Mouse (Mus musculus): Measurements from ENCODE around the gene Csrnp3. TPM values are rescaled to one million over a fixed set of nuclear protein-coding genes. Genes with fewer than 3 reads are reported as not detected.

Gene Csrnp3
- polyA plus RNA-seq, 1 experiment, result 0.01 TPM

GRCm38 (mm10) chr2:65990754-65991153 is 145.2 kb downstream of the Csrnp3 start:
- Histone ChIP-seq H3ac (ENCODE audit: control insufficient read depth, insufficient read length) (no peak overlapping the region), H3K4me2 (ENCODE audit: low read depth) (no peak overlapping the region), H3K4me3 (no peak overlapping the region), H3K79me2 (ENCODE audit: control insufficient read depth, insufficient read depth) (no peaks in the 10 kb centered on the region), H3K27me3 (ENCODE audit: control insufficient read depth, insufficient read depth, insufficient read length) (peaks cover 4% of the 10 kb centered on the region), H3K36me3 (ENCODE audit: control insufficient read depth, insufficient read depth) (no peaks in the 10 kb centered on the region)
- no peak for TF ChIP-seq MYOD1 (IDR thresholded peaks at IDR 0.05; ENCODE audit: control insufficient read depth in 1 of 3, insufficient read length in 2 of 3, low read depth in 2 of 3)
- TF ChIP-seq POLR2AphosphoS2 (IDR thresholded peaks at IDR 0.05; ENCODE audit: insufficient read length, low read depth), result no peak
- TF ChIP-seq CEBPB (IDR thresholded peaks at IDR 0.05; ENCODE audit: insufficient read depth, poor library complexity, severe bottlenecking), result no peak
- no peak for TF ChIP-seq MYOG (IDR thresholded peaks at IDR 0.05; ENCODE audit: control insufficient read depth in 1 of 3, insufficient read depth in 1 of 3, insufficient read length in 2 of 3, low read depth in 2 of 3)
- no peak for TF ChIP-seq USF1 (IDR thresholded peaks at IDR 0.05; ENCODE audit: low read depth)
- no peak for TF ChIP-seq SRF (IDR thresholded peaks at IDR 0.05; ENCODE audit: control insufficient read depth, insufficient read length, low read depth)
- TF ChIP-seq POLR2A (IDR thresholded peaks at IDR 0.05; ENCODE audit: insufficient read length, low read depth), result no peak
- TF ChIP-seq MAX (IDR thresholded peaks at IDR 0.05; ENCODE audit: low read depth), result no peak
- no peak for TF ChIP-seq TCF12 (IDR thresholded peaks at IDR 0.05; ENCODE audit: insufficient read depth, poor library complexity, severe bottlenecking)
- TF ChIP-seq REST (IDR thresholded peaks at IDR 0.05; ENCODE audit: insufficient read depth, insufficient read length), result no peak
- TF ChIP-seq E2F4 (IDR thresholded peaks at IDR 0.05; ENCODE audit: insufficient read depth), result no peak
- TF ChIP-seq TCF3 (IDR thresholded peaks at IDR 0.05; ENCODE audit: insufficient read length, low read depth), result no peak

GRCm38 (mm10) chr2:65993371-65993770 is 147.8 kb downstream of the Csrnp3 start:
- H3K79me2 ChIP-seq (ENCODE audit: control insufficient read depth, insufficient read depth), result no peaks in the 10 kb centered on the region
- H3K27me3 ChIP-seq (ENCODE audit: control insufficient read depth, insufficient read depth, insufficient read length), result peaks cover 4% of the 10 kb centered on the region
- TF ChIP-seq TCF12 (IDR thresholded peaks at IDR 0.05; ENCODE audit: insufficient read depth, poor library complexity, severe bottlenecking) (no peak), TCF3 (IDR thresholded peaks at IDR 0.05; ENCODE audit: insufficient read length, low read depth) (no peak), MYOD1 (IDR thresholded peaks at IDR 0.05; ENCODE audit: control insufficient read depth in 1 of 3, insufficient read length in 2 of 3, low read depth in 2 of 3) (no peak), USF1 (IDR thresholded peaks at IDR 0.05; ENCODE audit: low read depth) (no peak), CEBPB (IDR thresholded peaks at IDR 0.05; ENCODE audit: insufficient read depth, poor library complexity, severe bottlenecking) (no peak), POLR2AphosphoS2 (IDR thresholded peaks at IDR 0.05; ENCODE audit: insufficient read length, low read depth) (no peak), POLR2A (IDR thresholded peaks at IDR 0.05; ENCODE audit: insufficient read length, low read depth) (no peak), MAX (IDR thresholded peaks at IDR 0.05; ENCODE audit: low read depth) (no peak), E2F4 (IDR thresholded peaks at IDR 0.05; ENCODE audit: insufficient read depth) (no peak), MYOG (IDR thresholded peaks at IDR 0.05; ENCODE audit: control insufficient read depth in 1 of 3, insufficient read depth in 1 of 3, insufficient read length in 2 of 3, low read depth in 2 of 3) (no peak), REST (IDR thresholded peaks at IDR 0.05; ENCODE audit: insufficient read depth, insufficient read length) (no peak), SRF (IDR thresholded peaks at IDR 0.05; ENCODE audit: control insufficient read depth, insufficient read length, low read depth) (no peak)
- H3K36me3 ChIP-seq (ENCODE audit: control insufficient read depth, insufficient read depth), result no peaks in the 10 kb centered on the region
- H3ac ChIP-seq (ENCODE audit: control insufficient read depth, insufficient read length), result no peak overlapping the region
- H3K4me3 ChIP-seq, result no peak overlapping the region
- H3K4me2 ChIP-seq (ENCODE audit: low read depth), result no peak overlapping the region

GRCm38 (mm10) chr2:65994886-65995468 is 149.4 kb downstream of the Csrnp3 start:
- no peak overlapping the region for H3K4me2 ChIP-seq (ENCODE audit: low read depth)

DNA sequence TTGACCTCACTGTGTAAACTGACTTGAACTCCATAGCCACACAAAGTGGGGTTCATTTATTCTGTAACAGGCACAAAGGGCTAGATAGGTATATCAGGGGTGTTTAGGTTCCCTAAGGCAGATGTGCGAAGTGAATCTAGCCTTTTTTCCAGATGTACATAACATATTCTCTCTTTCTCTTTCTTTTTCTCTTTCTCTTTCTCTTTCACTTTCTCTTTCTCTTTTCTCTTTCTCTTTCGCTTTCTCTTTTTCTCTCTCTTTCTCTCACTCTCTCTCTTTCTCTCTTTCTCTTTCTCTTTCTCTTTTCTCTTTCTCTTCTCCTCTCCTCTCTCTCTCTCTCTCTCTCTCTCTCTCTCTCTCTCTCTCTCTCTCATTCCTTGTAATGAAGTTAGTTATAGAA is 153.2 kb downstream of the Csrnp3 start:
- Histone ChIP-seq H3K4me3 (no peak overlapping the region), H3K4me2 (ENCODE audit: low read depth) (no peak overlapping the region), H3K36me3 (ENCODE audit: control insufficient read depth, insufficient read depth) (no peaks in the 10 kb centered on the region), H3ac (ENCODE audit: control insufficient read depth, insufficient read length) (no peak overlapping the region), H3K27me3 (ENCODE audit: control insufficient read depth, insufficient read depth, insufficient read length) (peaks cover 9% of the 10 kb centered on the region), H3K79me2 (ENCODE audit: control insufficient read depth, insufficient read depth) (no peaks in the 10 kb centered on the region)
- TF ChIP-seq USF1 (IDR thresholded peaks at IDR 0.05; ENCODE audit: low read depth) (no peak), POLR2A (IDR thresholded peaks at IDR 0.05; ENCODE audit: insufficient read length, low read depth) (no peak), E2F4 (IDR thresholded peaks at IDR 0.05; ENCODE audit: insufficient read depth) (no peak), MYOD1 (IDR thresholded peaks at IDR 0.05; ENCODE audit: control insufficient read depth in 1 of 3, insufficient read length in 2 of 3, low read depth in 2 of 3) (no peak), REST (IDR thresholded peaks at IDR 0.05; ENCODE audit: insufficient read depth, insufficient read length) (no peak), MYOG (IDR thresholded peaks at IDR 0.05; ENCODE audit: control insufficient read depth in 1 of 3, insufficient read depth in 1 of 3, insufficient read length in 2 of 3, low read depth in 2 of 3) (no peak), POLR2AphosphoS2 (IDR thresholded peaks at IDR 0.05; ENCODE audit: insufficient read length, low read depth) (no peak), TCF12 (IDR thresholded peaks at IDR 0.05; ENCODE audit: insufficient read depth, poor library complexity, severe bottlenecking) (no peak), SRF (IDR thresholded peaks at IDR 0.05; ENCODE audit: control insufficient read depth, insufficient read length, low read depth) (no peak), TCF3 (IDR thresholded peaks at IDR 0.05; ENCODE audit: insufficient read length, low read depth) (no peak), CEBPB (IDR thresholded peaks at IDR 0.05; ENCODE audit: insufficient read depth, poor library complexity, severe bottlenecking) (no peak), MAX (IDR thresholded peaks at IDR 0.05; ENCODE audit: low read depth) (no peak)

More at GRCm38 (mm10) chr2:65994886-65995468, 149.4 kb downstream of the Csrnp3 start:
- Histone ChIP-seq H3K79me2 (ENCODE audit: control insufficient read depth, insufficient read depth) (no peaks in the 10 kb centered on the region), H3K36me3 (ENCODE audit: control insufficient read depth, insufficient read depth) (no peaks in the 10 kb centered on the region), H3K4me3 (no peak overlapping the region), H3ac (ENCODE audit: control insufficient read depth, insufficient read length) (no peak overlapping the region), H3K27me3 (ENCODE audit: control insufficient read depth, insufficient read depth, insufficient read length) (peaks cover 4% of the 10 kb centered on the region)
- TF ChIP-seq TCF12 (IDR thresholded peaks at IDR 0.05; ENCODE audit: insufficient read depth, poor library complexity, severe bottlenecking) (no peak), MAX (IDR thresholded peaks at IDR 0.05; ENCODE audit: low read depth) (no peak), CEBPB (IDR thresholded peaks at IDR 0.05; ENCODE audit: insufficient read depth, poor library complexity, severe bottlenecking) (no peak), POLR2A (IDR thresholded peaks at IDR 0.05; ENCODE audit: insufficient read length, low read depth) (no peak), E2F4 (IDR thresholded peaks at IDR 0.05; ENCODE audit: insufficient read depth) (no peak), MYOG (IDR thresholded peaks at IDR 0.05; ENCODE audit: control insufficient read depth in 1 of 3, insufficient read depth in 1 of 3, insufficient read length in 2 of 3, low read depth in 2 of 3) (no peak)

All from myocyte (in vitro differentiated cells).